Mouse (Mus musculus) midbrain, embryonic 15.5 days (tissue): ENCODE measurements around the gene Olfr70. TPM values are rescaled to one million over a fixed set of nuclear protein-coding genes. Genes with fewer than 3 reads are reported as not detected.

Experiments
- ATAC-seq: fragments of 200-750 bp; cut with Nextera tagmentation; replicated peaks from 2 replicates; pipeline ENCODE4 v1.8.0; 2017; ENCODE audit warnings: moderate TSS enrichment
- H3K27ac ChIP-seq: fragments of 300-500 bp; sonication (generic); 2 replicates; pipeline ENCODE4 v1.5.1; 2015; ENCODE audit warnings: mild to moderate bottlenecking, inconsistent platforms
- H3K27me3 ChIP-seq: fragments of 300-500 bp; sonication (generic); replicated peaks from 2 replicates; pipeline ENCODE4 v1.6.1; 2015; ENCODE audit warnings: inconsistent platforms
- H3K36me3 ChIP-seq: fragments of 300-500 bp; sonication (generic); replicated peaks from 2 replicates; pipeline ENCODE4 v1.6.1; 2015; ENCODE audit warnings: inconsistent platforms
- H3K4me1 ChIP-seq: fragments of 300-500 bp; sonication (generic); 2 replicates; pipeline ENCODE4 v1.6.1; 2015; ENCODE audit warnings: inconsistent platforms
- H3K4me2 ChIP-seq: fragments of 300-500 bp; sonication (generic); 2 replicates; pipeline ENCODE4 v1.6.1; 2015; ENCODE audit warnings: inconsistent platforms, mild to moderate bottlenecking, moderate library complexity
- H3K4me3 ChIP-seq: fragments of 300-500 bp; sonication (generic); 2 replicates; pipeline ENCODE4 v1.5.1; 2015; ENCODE audit warnings: mild to moderate bottlenecking, inconsistent platforms
- H3K9ac ChIP-seq: fragments of 300-500 bp; sonication (generic); 2 replicates; pipeline ENCODE4 v1.6.1; 2015; ENCODE audit warnings: mild to moderate bottlenecking, inconsistent platforms
- H3K9me3 ChIP-seq: fragments of 300-500 bp; sonication (generic); 2 replicates; pipeline ENCODE4 v1.6.1; 2016; ENCODE audit warnings: inconsistent platforms
- WGBS: fragments of 180-500 bp; shearing (Covaris S2); methylation state at CpG from one replicate; pipeline ENCODE4 v1.1.7; 2015; ENCODE audit warnings: mixed read lengths; 5-methylcytosine and 5-hydroxymethylcytosine counted together
- polyA plus RNA-seq: library from polyadenylated mRNA; unstranded; fragments of >200 nt; fragmentation: Nextera tagmentation; extraction: Ambion mirVana; gene quantifications from 2 replicates; pipeline ENCODE4 v1.2.1, GENCODE M21; 2015

Gene Olfr70
- polyA plus RNA-seq, 1 experiment from 2014 or later: not detected

- Histone ChIP-seq H3K4me2 (no peak overlapping the region), H3K27me3 (no peaks in the 10 kb centered on the region), H3K9me3 (no peaks in the 10 kb centered on the region), H3K4me1 (no peaks in the 10 kb centered on the region), H3K36me3 (no peaks in the 10 kb centered on the region), H3K4me3 (no peak overlapping the region), H3K9ac (no peak overlapping the region), H3K27ac (no peak overlapping the region)
- ATAC-seq: no peak
- WGBS: 71% methylated on average over 7 of the region's 7 CpGs
Measured at GRCm38 (mm10) chr4:43727718-43728575, 27.3 kb upstream of the Olfr70 start.

- no peak within 1 kb of the TSS for H3K4me3 ChIP-seq
- H3K9me3 ChIP-seq: no peaks in the 10 kb centered on the region
- H3K4me2 ChIP-seq: no peak within 1 kb of the TSS
- ATAC-seq: no peak
- 55% methylated on average over 3 of the region's 3 CpGs for WGBS
- no peaks in the 10 kb centered on the region for H3K36me3 ChIP-seq
- H3K4me1 ChIP-seq: no peaks in the 10 kb centered on the region
- H3K27me3 ChIP-seq: no peaks in the 10 kb centered on the region
- H3K9ac ChIP-seq: no peak within 1 kb of the TSS
- no peak within 1 kb of the TSS for H3K27ac ChIP-seq
Measured at GRCm38 (mm10) chr4:43726995-43727394, 26.4 kb upstream of the Olfr70 start, which contains the start of gene Hrct1. Gene Hrct1, plus strand, starts transcription at chr4:43727188.

- Histone ChIP-seq H3K27ac (no peak overlapping the region), H3K36me3 (no peaks in the 10 kb centered on the region), H3K4me1 (no peaks in the 10 kb centered on the region), H3K27me3 (no peaks in the 10 kb centered on the region), H3K9ac (no peak overlapping the region), H3K9me3 (no peaks in the 10 kb centered on the region), H3K4me3 (no peak overlapping the region), H3K4me2 (no peak overlapping the region)
- WGBS: 78% methylated on average over 12 of the region's 12 CpGs
- no peak for ATAC-seq
Measured at GRCm38 (mm10) chr4:43726228-43726993, 25.8 kb upstream of the Olfr70 start.

GRCm38 (mm10) chr4:43724764-43725163 is 24.2 kb upstream of the Olfr70 start:
- Histone ChIP-seq H3K4me3 (no peak overlapping the region), H3K36me3 (no peaks in the 10 kb centered on the region), H3K27ac (no peak overlapping the region), H3K9ac (no peak overlapping the region), H3K4me1 (no peaks in the 10 kb centered on the region), H3K9me3 (no peaks in the 10 kb centered on the region), H3K27me3 (no peaks in the 10 kb centered on the region), H3K4me2 (no peak overlapping the region)
- 46% methylated on average over 1 of the region's 1 CpGs for WGBS
- ATAC-seq: no peak

GRCm38 (mm10) chr4:43722191-43722590 is 21.6 kb upstream of the Olfr70 start:
- no peaks in the 10 kb centered on the region for H3K4me1 ChIP-seq
- H3K9me3 ChIP-seq: no peaks in the 10 kb centered on the region
- H3K27me3 ChIP-seq: no peaks in the 10 kb centered on the region
- H3K36me3 ChIP-seq: no peaks in the 10 kb centered on the region
- 86% methylated on average over 4 of the region's 4 CpGs for WGBS
- no peak overlapping the region for H3K27ac ChIP-seq
- H3K4me2 ChIP-seq: no peak overlapping the region
- no peak overlapping the region for H3K9ac ChIP-seq
- H3K4me3 ChIP-seq: no peak overlapping the region
- no peak for ATAC-seq

GRCm38 (mm10) chr4:43720491-43721228 is 20.1 kb upstream of the Olfr70 start:
- Histone ChIP-seq H3K4me3 (no peak overlapping the region), H3K27ac (no peak overlapping the region), H3K4me1 (no peaks in the 10 kb centered on the region), H3K36me3 (no peaks in the 10 kb centered on the region), H3K9me3 (no peaks in the 10 kb centered on the region), H3K9ac (no peak overlapping the region), H3K27me3 (no peaks in the 10 kb centered on the region), H3K4me2 (no peak overlapping the region)
- WGBS: 54% methylated on average over 12 of the region's 16 CpGs
- no peak for ATAC-seq

- WGBS: 42% methylated on average over 7 of the region's 7 CpGs
- no peaks in the 10 kb centered on the region for H3K9me3 ChIP-seq
Measured at GRCm38 (mm10) chr4:43713652-43714219, 13.1 kb upstream of the Olfr70 start.

GRCm38 (mm10) chr4:43711821-43712220 is 11.2 kb upstream of the Olfr70 start:
- Histone ChIP-seq H3K27ac (no peak overlapping the region), H3K9ac (no peak overlapping the region), H3K36me3 (no peaks in the 10 kb centered on the region), H3K4me3 (no peak overlapping the region), H3K4me1 (no peaks in the 10 kb centered on the region), H3K27me3 (no peaks in the 10 kb centered on the region), H3K4me2 (no peak overlapping the region), H3K9me3 (no peaks in the 10 kb centered on the region)
- 1% methylated on average over 2 of the region's 2 CpGs for WGBS
- ATAC-seq: no peak

More at GRCm38 (mm10) chr4:43713652-43714219, 13.1 kb upstream of the Olfr70 start:
- ATAC-seq: no peak
- H3K9ac ChIP-seq: no peak overlapping the region
- no peaks in the 10 kb centered on the region for H3K4me1 ChIP-seq
- H3K27me3 ChIP-seq: no peaks in the 10 kb centered on the region
- H3K27ac ChIP-seq: no peak overlapping the region
- no peak overlapping the region for H3K4me2 ChIP-seq
- H3K36me3 ChIP-seq: no peaks in the 10 kb centered on the region
- H3K4me3 ChIP-seq: no peak overlapping the region

- WGBS: 85% methylated on average over 6 of the region's 6 CpGs
- no peak within 1 kb of the TSS for H3K9ac ChIP-seq
Measured at GRCm38 (mm10) chr4:43709869-43710268, 9.3 kb upstream of the Olfr70 start, which contains the start of gene Olfr71. Gene Olfr71, minus strand, starts transcription at chr4:43710255.

GRCm38 (mm10) chr4:43705991-43706390 is 5.4 kb upstream of the Olfr70 start:
- H3K4me3 ChIP-seq: no peak overlapping the region
- no peaks in the 10 kb centered on the region for H3K36me3 ChIP-seq
- no peak for ATAC-seq
- H3K27ac ChIP-seq: no peak overlapping the region
- H3K4me1 ChIP-seq: no peaks in the 10 kb centered on the region
- no peak overlapping the region for H3K4me2 ChIP-seq
- WGBS: 87% methylated on average over 13 of the region's 13 CpGs
- no peaks in the 10 kb centered on the region for H3K9me3 ChIP-seq
- no peak overlapping the region for H3K9ac ChIP-seq
- no peaks in the 10 kb centered on the region for H3K27me3 ChIP-seq

More at GRCm38 (mm10) chr4:43709869-43710268, 9.3 kb upstream of the Olfr70 start, which contains the start of gene Olfr71:
- no peak for ATAC-seq
- H3K9me3 ChIP-seq: no peaks in the 10 kb centered on the region
- H3K36me3 ChIP-seq: no peaks in the 10 kb centered on the region
- H3K27ac ChIP-seq: no peak within 1 kb of the TSS
- no peak within 1 kb of the TSS for H3K4me3 ChIP-seq
- no peaks in the 10 kb centered on the region for H3K4me1 ChIP-seq
- no peaks in the 10 kb centered on the region for H3K27me3 ChIP-seq
- no peak within 1 kb of the TSS for H3K4me2 ChIP-seq

GRCm38 (mm10) chr4:43703851-43704250 is 3.2 kb upstream of the Olfr70 start:
- Histone ChIP-seq H3K9me3 (no peaks in the 10 kb centered on the region), H3K4me3 (no peak overlapping the region), H3K4me2 (no peak overlapping the region), H3K4me1 (no peaks in the 10 kb centered on the region), H3K27ac (no peak overlapping the region), H3K36me3 (no peaks in the 10 kb centered on the region), H3K27me3 (no peaks in the 10 kb centered on the region), H3K9ac (no peak overlapping the region)
- 70% methylated on average over 8 of the region's 8 CpGs for WGBS
- ATAC-seq: no peak

- Histone ChIP-seq H3K4me2 (no peak overlapping the region), H3K4me3 (no peak overlapping the region), H3K27ac (no peak overlapping the region), H3K36me3 (no peaks in the 10 kb centered on the region), H3K9me3 (no peaks in the 10 kb centered on the region), H3K9ac (no peak overlapping the region), H3K27me3 (no peaks in the 10 kb centered on the region), H3K4me1 (no peaks in the 10 kb centered on the region)
- WGBS: 77% methylated on average over 6 of the region's 6 CpGs
- no peak for ATAC-seq
Measured at GRCm38 (mm10) chr4:43703439-43703838, 2.8 kb upstream of the Olfr70 start.
